Mouse (Mus musculus) forebrain, embryonic 15.5 days (tissue): ENCODE measurements at regions not wholly inside any gene's neighbourhood (a gene's known extent, or its start where the extent isn't known, plus 50 kb on each side); places are given as distances from the start of the nearest gene placed in this dataset.
A peak's percentile ranks its signal among the peaks of the same experiment; 100 is the strongest.

Source experiments
- ATAC-seq: fragments of 200-750 bp; cut with Nextera tagmentation; replicated peaks from 2 replicates; pipeline ENCODE4 v1.8.0; 2017; ENCODE audit warnings: mild to moderate bottlenecking, moderate TSS enrichment, moderate library complexity
- H3K27ac ChIP-seq: fragments of 300-500 bp; sonication (generic); replicated peaks from 2 replicates; pipeline ENCODE4 v1.5.1; 2015; ENCODE audit warnings: mild to moderate bottlenecking, inconsistent platforms
- H3K27me3 ChIP-seq: fragments of 300-500 bp; sonication (generic); 2 replicates; pipeline ENCODE4 v1.6.1; 2015; ENCODE audit warnings: inconsistent platforms
- H3K36me3 ChIP-seq: fragments of 300-500 bp; sonication (generic); 2 replicates; pipeline ENCODE4 v1.6.1; 2015; ENCODE audit warnings: mild to moderate bottlenecking, inconsistent platforms
- H3K4me1 ChIP-seq: fragments of 300-500 bp; sonication (generic); 2 replicates; pipeline ENCODE4 v1.6.1; 2015; ENCODE audit warnings: inconsistent platforms
- H3K4me2 ChIP-seq: fragments of 300-500 bp; sonication (generic); replicated peaks from 2 replicates; pipeline ENCODE4 v1.6.1; 2015; ENCODE audit warnings: mild to moderate bottlenecking, inconsistent platforms
- H3K4me3 ChIP-seq: fragments of 300-500 bp; sonication (generic); 2 replicates; pipeline ENCODE4 v1.5.1; 2015; ENCODE audit warnings: mild to moderate bottlenecking, inconsistent platforms
- H3K9ac ChIP-seq: fragments of 300-500 bp; sonication (generic); replicated peaks from 2 replicates; pipeline ENCODE4 v1.6.1; 2015; ENCODE audit warnings: mild to moderate bottlenecking, inconsistent platforms
- H3K9me3 ChIP-seq: fragments of 300-500 bp; sonication (generic); 2 replicates; pipeline ENCODE4 v1.6.1; 2016; ENCODE audit warnings: inconsistent platforms
- WGBS: fragments of 180-500 bp; shearing (Covaris S2); methylation state at CpG from one replicate; pipeline ENCODE4 v1.1.7; 2015; ENCODE audit warnings: mixed read lengths; 5-methylcytosine and 5-hydroxymethylcytosine counted together

GRCm38 (mm10) chr1:43247609-43248008 is 50.8 kb upstream of the Fhl2 start:
- Histone ChIP-seq H3K4me1 (no peaks in the 10 kb centered on the region), H3K9ac (no peak overlapping the region), H3K4me3 (no peak overlapping the region), H3K27me3 (no peaks in the 10 kb centered on the region), H3K4me2 (no peak overlapping the region), H3K36me3 (no peaks in the 10 kb centered on the region), H3K9me3 (no peaks in the 10 kb centered on the region), H3K27ac (no peak overlapping the region)
- 96% methylated on average over 1 of the region's 1 CpGs for WGBS
- ATAC-seq, result no peak

GRCm38 (mm10) chr1:43250281-43250680 is 53.5 kb upstream of the Fhl2 start:
- Histone ChIP-seq H3K27me3 (no peaks in the 10 kb centered on the region), H3K9me3 (no peaks in the 10 kb centered on the region), H3K9ac (no peak overlapping the region), H3K36me3 (no peaks in the 10 kb centered on the region), H3K4me1 (no peaks in the 10 kb centered on the region), H3K4me2 (no peak overlapping the region), H3K27ac (no peak overlapping the region), H3K4me3 (no peak overlapping the region)
- WGBS, result 65% methylated on average over 6 of the region's 6 CpGs
- no peak for ATAC-seq

- Histone ChIP-seq H3K36me3 (no peaks in the 10 kb centered on the region), H3K27me3 (no peaks in the 10 kb centered on the region), H3K4me1 (no peaks in the 10 kb centered on the region), H3K9ac (no peak overlapping the region), H3K9me3 (no peaks in the 10 kb centered on the region), H3K4me3 (no peak overlapping the region), H3K4me2 (no peak overlapping the region), H3K27ac (no peak overlapping the region)
- 76% methylated on average over 7 of the region's 7 CpGs for WGBS
- ATAC-seq, result no peak
Measured at GRCm38 (mm10) chr1:43251356-43251755, 54.6 kb upstream of the Fhl2 start.

GRCm38 (mm10) chr1:43254129-43254528 is 57.3 kb upstream of the Fhl2 start:
- Histone ChIP-seq H3K36me3 (no peaks in the 10 kb centered on the region), H3K27me3 (no peaks in the 10 kb centered on the region), H3K4me1 (no peaks in the 10 kb centered on the region), H3K27ac (no peak overlapping the region), H3K9me3 (no peaks in the 10 kb centered on the region), H3K9ac (no peak overlapping the region), H3K4me3 (no peak overlapping the region), H3K4me2 (no peak overlapping the region)
- ATAC-seq, result no peak
- WGBS, result 89% methylated on average over 1 of the region's 1 CpGs

DNA sequence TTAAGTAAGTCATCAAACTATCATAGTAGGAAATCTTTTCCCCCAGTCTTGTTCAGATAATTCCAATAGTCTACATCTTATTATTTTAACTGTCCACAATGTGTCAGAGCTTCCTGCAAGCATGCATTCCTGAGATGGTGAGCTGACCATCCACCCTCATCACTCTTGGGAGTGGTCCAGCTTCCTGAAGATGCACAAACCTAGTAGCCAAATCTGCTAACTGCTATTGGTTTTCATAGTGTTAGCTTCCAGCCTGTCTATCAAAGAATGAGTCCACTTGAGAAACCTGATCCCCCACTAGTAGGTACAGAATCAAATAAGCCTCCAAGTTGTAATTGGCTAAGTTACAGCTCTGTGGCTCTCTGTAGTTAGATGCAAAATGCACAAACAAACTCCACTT is 59.3 kb upstream of the Fhl2 start:
- Histone ChIP-seq H3K9me3 (no peaks in the 10 kb centered on the region), H3K4me2 (no peak overlapping the region)
- ATAC-seq, result no peak

GRCm38 (mm10) chr1:43257909-43258308 is 61.1 kb upstream of the Fhl2 start:
- no peak for ATAC-seq
- Histone ChIP-seq H3K27ac (no peak overlapping the region), H3K4me1 (no peaks in the 10 kb centered on the region), H3K4me2 (no peak overlapping the region), H3K27me3 (no peaks in the 10 kb centered on the region), H3K9ac (no peak overlapping the region), H3K36me3 (no peaks in the 10 kb centered on the region), H3K9me3 (no peaks in the 10 kb centered on the region), H3K4me3 (no peak overlapping the region)
- 85% methylated on average over 6 of the region's 6 CpGs for WGBS

More for the DNA sequence above, 59.3 kb upstream of the Fhl2 start:
- H3K4me3 ChIP-seq, result no peak overlapping the region
- H3K9ac ChIP-seq, result no peak overlapping the region
- no peak overlapping the region for H3K27ac ChIP-seq
- no peaks in the 10 kb centered on the region for H3K36me3 ChIP-seq
- no peaks in the 10 kb centered on the region for H3K27me3 ChIP-seq
- H3K4me1 ChIP-seq, result no peaks in the 10 kb centered on the region

DNA sequence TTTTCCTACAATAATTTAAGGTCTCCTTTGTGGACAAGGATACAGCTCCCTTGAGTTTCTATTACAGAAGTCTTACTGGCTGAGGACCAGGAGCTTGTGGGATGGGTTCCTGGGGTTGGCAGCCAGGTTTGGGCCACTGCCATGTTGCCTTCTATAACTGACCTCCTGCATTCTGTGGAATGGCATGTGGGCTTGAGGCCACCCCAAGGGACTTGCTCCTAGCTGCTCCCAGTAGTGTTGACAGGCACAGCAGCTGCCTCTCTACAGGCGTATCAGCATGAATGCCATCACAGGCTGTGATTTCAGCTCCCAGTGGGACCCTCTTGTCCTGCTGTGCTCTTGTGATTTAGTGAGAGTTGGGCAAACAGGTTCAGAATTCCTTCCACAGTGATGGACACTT is 63.1 kb upstream of the Fhl2 start:
- Histone ChIP-seq H3K27me3 (no peaks in the 10 kb centered on the region), H3K4me2 (no peak overlapping the region), H3K27ac (no peak overlapping the region), H3K4me1 (peaks cover 4% of the 10 kb centered on the region), H3K9me3 (no peaks in the 10 kb centered on the region), H3K36me3 (no peaks in the 10 kb centered on the region), H3K9ac (no peak overlapping the region), H3K4me3 (no peak overlapping the region)
- ATAC-seq, result no peak
- 88% methylated on average over 1 of the region's 1 CpGs for WGBS

GRCm38 (mm10) chr1:43260491-43260890 is 63.7 kb upstream of the Fhl2 start:
- no peak overlapping the region for H3K27ac ChIP-seq
- no peaks in the 10 kb centered on the region for H3K27me3 ChIP-seq
- H3K9me3 ChIP-seq, result no peaks in the 10 kb centered on the region
- 95% methylated on average over 4 of the region's 4 CpGs for WGBS
- H3K4me3 ChIP-seq, result no peak overlapping the region
- no peaks in the 10 kb centered on the region for H3K36me3 ChIP-seq
- no peak overlapping the region for H3K4me2 ChIP-seq
- H3K9ac ChIP-seq, result no peak overlapping the region
- ATAC-seq, result no peak
- H3K4me1 ChIP-seq, result peaks cover 4% of the 10 kb centered on the region

DNA sequence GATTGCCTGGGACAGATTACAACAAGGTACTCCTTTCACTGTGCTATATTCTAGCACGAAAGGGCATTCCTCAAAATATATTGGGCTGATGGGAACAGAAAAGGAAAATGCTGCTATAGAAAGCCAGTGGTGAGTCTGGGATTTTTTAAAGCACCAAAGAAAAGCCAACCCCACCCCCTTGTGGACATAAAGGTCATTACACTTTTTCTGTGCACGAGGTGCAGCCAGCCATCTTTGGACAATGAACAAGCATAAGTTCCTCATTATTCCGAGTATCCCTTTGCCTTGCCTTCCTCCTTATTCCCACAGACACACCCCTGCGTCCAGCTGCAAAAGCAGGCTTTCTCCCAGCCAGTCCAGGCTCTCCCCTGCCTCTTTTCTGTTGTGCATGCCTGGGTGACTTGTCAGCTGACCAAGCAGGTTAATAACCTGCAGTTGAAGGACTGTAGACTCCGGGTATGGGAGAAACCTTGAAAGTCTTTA is 67.7 kb upstream of the Fhl2 start:
- peak; percentile 73 for ATAC-seq
- Histone ChIP-seq H3K27me3 (no peaks in the 10 kb centered on the region), H3K4me2 (0 out of 2 replicates have a peak overlapping the region, but pooled peaks have one; percentile 19), H3K9ac (peak overlapping the region; percentile 29; the same call in 1 of the 2 replicates), H3K4me3 (no peak overlapping the region), H3K9me3 (no peaks in the 10 kb centered on the region), H3K4me1 (peaks cover 4% of the 10 kb centered on the region), H3K36me3 (no peaks in the 10 kb centered on the region), H3K27ac (no peak overlapping the region)
- WGBS, result 21% methylated on average over 5 of the region's 5 CpGs

- no peaks in the 10 kb centered on the region for H3K9me3 ChIP-seq
- no peaks in the 10 kb centered on the region for H3K27me3 ChIP-seq
- no peak overlapping the region for H3K27ac ChIP-seq
- no peak overlapping the region for H3K4me3 ChIP-seq
- H3K9ac ChIP-seq, result no peak overlapping the region
- peaks cover 4% of the 10 kb centered on the region for H3K4me1 ChIP-seq
- H3K36me3 ChIP-seq, result no peaks in the 10 kb centered on the region
- ATAC-seq, result no peak; the same call in 1 of the 2 replicates
- WGBS, result 76% methylated on average over 5 of the region's 5 CpGs
- H3K4me2 ChIP-seq, result no peak overlapping the region
Measured at GRCm38 (mm10) chr1:43265699-43266455, 69.1 kb upstream of the Fhl2 start.

DNA sequence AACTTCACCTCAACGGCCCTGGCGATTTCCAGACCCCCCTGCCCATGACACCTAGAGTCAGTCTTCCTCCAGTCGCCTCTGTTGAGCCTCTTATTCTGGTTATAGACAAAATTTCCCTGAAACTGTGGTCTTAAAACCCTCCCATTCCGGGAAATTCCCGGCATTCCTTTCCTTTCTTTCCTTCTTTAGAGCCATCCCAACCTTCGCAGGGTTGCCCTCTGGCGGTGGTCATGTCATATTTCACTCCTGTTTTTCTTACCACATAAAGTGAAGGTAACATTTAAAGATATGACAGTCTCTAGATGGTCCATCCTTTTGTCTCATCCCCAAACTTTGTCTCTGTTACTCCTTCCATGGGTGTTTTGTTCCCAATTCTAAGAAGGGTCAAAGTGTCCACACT is 72.9 kb upstream of the Fhl2 start:
- Histone ChIP-seq H3K9ac (no peak overlapping the region), H3K27ac (no peak overlapping the region), H3K27me3 (no peaks in the 10 kb centered on the region), H3K4me3 (no peak overlapping the region), H3K9me3 (no peaks in the 10 kb centered on the region), H3K36me3 (no peaks in the 10 kb centered on the region), H3K4me1 (peaks cover 1% of the 10 kb centered on the region), H3K4me2 (no peak overlapping the region)
- 44% methylated on average over 7 of the region's 7 CpGs for WGBS
- no peak for ATAC-seq

DNA sequence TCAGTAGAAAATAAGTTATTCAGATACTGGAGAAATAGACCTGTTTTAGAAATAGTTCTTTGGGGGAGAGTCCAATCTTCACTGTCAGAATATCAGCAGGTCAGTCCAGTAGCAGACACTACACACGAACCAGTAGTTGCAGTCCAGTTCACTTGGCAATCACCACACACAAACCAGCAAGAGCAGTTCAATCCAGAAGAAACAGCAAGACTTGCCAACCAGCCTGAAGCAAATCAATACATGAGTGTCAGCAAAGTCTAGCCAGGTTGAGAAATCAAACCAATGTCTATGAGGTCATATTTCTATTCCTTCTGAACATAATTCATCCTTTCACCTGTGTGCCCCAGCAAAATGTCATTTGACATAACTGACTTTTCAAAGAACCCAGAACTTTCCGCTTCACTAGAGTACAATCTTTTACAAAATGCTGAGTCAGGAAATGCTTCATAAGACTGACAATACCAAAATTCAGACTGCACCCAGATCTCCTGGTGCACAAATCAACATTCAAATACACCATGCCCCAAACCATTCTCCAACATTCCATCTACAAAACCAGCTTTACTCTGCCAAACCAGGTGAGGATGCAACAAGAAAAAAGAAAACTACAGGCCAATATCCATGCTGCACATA is 76.6 kb upstream of the Fhl2 start:
- Histone ChIP-seq H3K4me1 (no peaks in the 10 kb centered on the region), H3K4me3 (no peak overlapping the region), H3K27ac (no peak overlapping the region), H3K27me3 (no peaks in the 10 kb centered on the region), H3K4me2 (no peak overlapping the region), H3K9ac (no peak overlapping the region), H3K36me3 (no peaks in the 10 kb centered on the region), H3K9me3 (no peaks in the 10 kb centered on the region)
- ATAC-seq, result no peak
- 78% methylated on average over 2 of the region's 2 CpGs for WGBS
